Mouse (Mus musculus) heart, embryonic 10.5 days (tissue): Measurements from ENCODE around the gene Trpv5. TPM values are rescaled to one million over a fixed set of nuclear protein-coding genes. Genes with fewer than 3 reads are reported as not detected.

Experiments used
- DNase-seq: peaks from one replicate; pipeline ENCODE4 v3.0.0-alpha.2; 2017; ENCODE audit warnings: low spot score
- H3K27ac ChIP-seq: fragments of 300-500 bp; sonication (generic); 2 replicates; pipeline ENCODE4 v1.5.1; 2016; ENCODE audit warnings: mild to moderate bottlenecking
- H3K27me3 ChIP-seq: fragments of 300-500 bp; sonication (generic); 2 replicates; pipeline ENCODE4 v1.6.1; 2016; ENCODE audit warnings: mild to moderate bottlenecking; ENCODE audit not compliant: poor library complexity, insufficient read depth, severe bottlenecking
- H3K36me3 ChIP-seq: fragments of 300-500 bp; sonication (generic); 2 replicates; pipeline ENCODE4 v1.6.1; 2016; ENCODE audit warnings: mild to moderate bottlenecking, moderate library complexity
- H3K4me1 ChIP-seq: fragments of 300-500 bp; sonication (generic); 2 replicates; pipeline ENCODE4 v1.6.1; 2016; ENCODE audit warnings: mild to moderate bottlenecking
- H3K4me3 ChIP-seq: fragments of 300-500 bp; sonication (generic); 2 replicates; pipeline ENCODE4 v1.5.1; 2016; ENCODE audit warnings: mild to moderate bottlenecking, moderate library complexity
- H3K9me3 ChIP-seq: fragments of 300-500 bp; sonication (generic); 2 replicates; pipeline ENCODE4 v1.6.1; 2016; ENCODE audit warnings: mild to moderate bottlenecking, moderate library complexity
- WGBS: fragments of 180-500 bp; shearing (Covaris S2); methylation state at CpG from one replicate; pipeline ENCODE4 v1.1.7; 2016; 5-methylcytosine and 5-hydroxymethylcytosine counted together
- polyA plus RNA-seq: library from polyadenylated mRNA; unstranded; fragments of >200 nt; fragmentation: Nextera tagmentation; extraction: Ambion mirVana; gene quantifications from 2 replicates; pipeline ENCODE4 v1.2.1, GENCODE M21; 2016

Gene Trpv5
- polyA plus RNA-seq, 1 experiment from 2014 or later = not detected

GRCm38 (mm10) chr6:41676530-41676929 lies 4.0 kb downstream of the Trpv5 start:
- WGBS = 72% methylated on average over 2 of the region's 2 CpGs
- H3K9me3 ChIP-seq = peaks cover 4% of the 10 kb centered on the region; the same call in 1 of the 2 replicates
- H3K36me3 ChIP-seq = no peaks in the 10 kb centered on the region
- H3K4me1 ChIP-seq = no peaks in the 10 kb centered on the region
- DNase-seq = no peak
- H3K27me3 ChIP-seq = no peaks in the 10 kb centered on the region
- no peak overlapping the region for H3K4me3 ChIP-seq
- H3K27ac ChIP-seq = no peak overlapping the region

GRCm38 (mm10) chr6:41662320-41662719 lies 18.2 kb downstream of the Trpv5 start:
- DNase-seq = no peak
- H3K27ac ChIP-seq = no peak overlapping the region
- 31% methylated on average over 2 of the region's 2 CpGs for WGBS

GRCm38 (mm10) chr6:41658487-41658886 lies 22.1 kb downstream of the Trpv5 start:
- H3K4me1 ChIP-seq = no peaks in the 10 kb centered on the region
- no peaks in the 10 kb centered on the region for H3K27me3 ChIP-seq
- DNase-seq = no peak
- no peaks in the 10 kb centered on the region for H3K36me3 ChIP-seq
- H3K9me3 ChIP-seq = no peaks in the 10 kb centered on the region
- H3K4me3 ChIP-seq = no peak overlapping the region
- no peak overlapping the region for H3K27ac ChIP-seq
- WGBS = 48% methylated on average over 1 of the region's 1 CpGs

More at GRCm38 (mm10) chr6:41662320-41662719, 18.2 kb downstream of the Trpv5 start:
- Histone ChIP-seq H3K9me3 (no peaks in the 10 kb centered on the region), H3K36me3 (no peaks in the 10 kb centered on the region), H3K4me1 (no peaks in the 10 kb centered on the region), H3K4me3 (no peak overlapping the region), H3K27me3 (no peaks in the 10 kb centered on the region)

- H3K27ac ChIP-seq = no peak overlapping the region
- no peaks in the 10 kb centered on the region for H3K36me3 ChIP-seq
- no peaks in the 10 kb centered on the region for H3K9me3 ChIP-seq
Measured at GRCm38 (mm10) chr6:41654648-41655047, 25.9 kb downstream of the Trpv5 start.

GRCm38 (mm10) chr6:41653173-41653572 lies 27.4 kb downstream of the Trpv5 start:
- Histone ChIP-seq H3K27me3 (no peaks in the 10 kb centered on the region), H3K36me3 (no peaks in the 10 kb centered on the region), H3K27ac (no peak overlapping the region), H3K9me3 (no peaks in the 10 kb centered on the region), H3K4me1 (no peaks in the 10 kb centered on the region), H3K4me3 (no peak overlapping the region)
- DNase-seq = no peak
- WGBS = 82% methylated on average over 5 of the region's 5 CpGs

More at GRCm38 (mm10) chr6:41654648-41655047, 25.9 kb downstream of the Trpv5 start:
- no peak overlapping the region for H3K4me3 ChIP-seq
- DNase-seq = no peak
- WGBS = 71% methylated on average over 8 of the region's 8 CpGs
- H3K27me3 ChIP-seq = no peaks in the 10 kb centered on the region
- H3K4me1 ChIP-seq = no peaks in the 10 kb centered on the region

- Histone ChIP-seq H3K27me3 (no peaks in the 10 kb centered on the region), H3K27ac (no peak overlapping the region), H3K9me3 (no peaks in the 10 kb centered on the region), H3K36me3 (no peaks in the 10 kb centered on the region), H3K4me3 (no peak overlapping the region), H3K4me1 (no peaks in the 10 kb centered on the region)
- DNase-seq = no peak
Measured at GRCm38 (mm10) chr6:41646672-41647071, 33.9 kb downstream of the Trpv5 start.

DNA sequence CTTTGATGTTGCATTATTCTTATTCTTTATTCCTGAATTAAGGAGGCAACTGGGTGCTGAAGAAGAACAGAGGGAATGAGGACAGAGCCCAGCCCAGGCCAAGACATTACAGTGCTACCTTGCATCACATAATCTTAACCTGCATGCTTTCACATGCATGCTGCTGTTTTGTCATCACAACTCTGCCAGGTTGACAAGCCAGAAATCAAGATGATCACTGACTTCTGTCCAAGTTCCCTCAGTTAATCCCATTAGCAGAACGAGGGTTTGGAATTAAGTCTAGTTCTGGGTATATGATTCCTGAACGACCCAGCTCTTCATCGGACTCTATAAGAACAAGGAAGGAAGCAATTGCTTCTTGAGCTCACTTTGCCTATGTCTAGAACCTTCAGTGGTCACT lies 34.3 kb downstream of the Trpv5 start:
- H3K27ac ChIP-seq = no peak overlapping the region
- H3K27me3 ChIP-seq = no peaks in the 10 kb centered on the region
- no peaks in the 10 kb centered on the region for H3K4me1 ChIP-seq
- no peak overlapping the region for H3K4me3 ChIP-seq
- no peaks in the 10 kb centered on the region for H3K36me3 ChIP-seq
- H3K9me3 ChIP-seq = no peaks in the 10 kb centered on the region
- DNase-seq = no peak
- 73% methylated on average over 3 of the region's 3 CpGs for WGBS

DNA sequence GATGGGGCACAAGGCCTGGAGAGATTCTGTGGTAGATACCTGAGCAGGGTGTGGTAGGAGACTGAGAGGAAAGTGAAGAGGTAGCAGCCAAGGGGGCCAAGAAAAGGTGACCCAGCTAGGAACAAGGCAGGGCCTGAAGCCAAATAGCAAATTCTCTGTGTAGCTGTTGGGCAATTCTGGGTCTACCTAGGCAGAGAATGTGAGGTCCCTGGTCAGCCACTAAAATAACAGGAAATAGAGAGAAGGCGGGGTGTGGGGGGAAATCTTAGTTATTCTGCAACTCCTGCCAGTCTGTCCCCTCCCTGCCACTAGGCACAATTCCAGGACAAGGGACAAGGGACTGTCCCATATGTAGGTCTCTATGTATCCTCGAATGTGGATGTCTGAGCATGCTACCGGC lies 37.3 kb downstream of the Trpv5 start:
- no peak overlapping the region for H3K27ac ChIP-seq
- DNase-seq = no peak
- 79% methylated on average over 3 of the region's 3 CpGs for WGBS
- H3K27me3 ChIP-seq = no peaks in the 10 kb centered on the region
- H3K4me3 ChIP-seq = no peak overlapping the region
- H3K9me3 ChIP-seq = no peaks in the 10 kb centered on the region
- no peaks in the 10 kb centered on the region for H3K36me3 ChIP-seq
- H3K4me1 ChIP-seq = no peaks in the 10 kb centered on the region

- DNase-seq = no peak
- Histone ChIP-seq H3K4me1 (no peaks in the 10 kb centered on the region), H3K9me3 (no peaks in the 10 kb centered on the region), H3K36me3 (no peaks in the 10 kb centered on the region), H3K27ac (no peak overlapping the region), H3K4me3 (no peak overlapping the region), H3K27me3 (no peaks in the 10 kb centered on the region)
- WGBS = 82% methylated on average over 4 of the region's 4 CpGs
Measured at GRCm38 (mm10) chr6:41642765-41643164, 37.8 kb downstream of the Trpv5 start.

DNA sequence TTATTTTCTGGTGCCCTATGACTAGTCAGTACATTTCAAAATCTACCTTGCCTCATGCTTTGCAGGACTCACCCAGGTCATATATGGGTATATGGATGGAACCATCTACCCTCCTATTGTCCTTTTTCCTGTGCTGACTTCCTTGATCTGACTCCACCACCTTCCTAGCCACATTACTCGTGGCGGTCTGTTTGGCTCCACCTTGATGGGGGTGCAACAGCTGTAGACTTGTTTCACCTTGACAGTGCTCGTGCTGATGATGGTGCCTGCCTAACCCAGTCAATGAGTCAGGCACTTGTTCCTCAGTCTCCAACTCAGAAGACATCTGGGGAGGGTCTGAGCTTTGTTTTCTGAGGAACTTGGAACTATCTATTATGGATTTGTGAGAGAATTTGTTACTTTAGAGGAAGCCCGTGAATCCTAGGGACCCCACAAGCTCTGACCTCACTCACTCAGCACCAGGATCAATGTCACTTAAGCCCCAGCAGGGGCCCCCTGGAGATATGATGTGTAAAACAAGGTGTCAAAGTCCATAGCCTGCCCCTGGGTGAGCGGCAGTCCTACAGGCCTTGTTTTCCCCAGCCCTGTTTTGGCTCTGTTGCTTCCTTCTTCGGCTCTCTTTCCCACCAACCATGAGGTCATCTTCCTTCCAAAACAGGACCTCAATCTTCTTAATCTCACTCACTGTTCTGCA lies 39.2 kb downstream of the Trpv5 start:
- Histone ChIP-seq H3K4me3 (no peak overlapping the region), H3K27me3 (no peaks in the 10 kb centered on the region), H3K9me3 (no peaks in the 10 kb centered on the region), H3K36me3 (no peaks in the 10 kb centered on the region), H3K4me1 (no peaks in the 10 kb centered on the region), H3K27ac (no peak overlapping the region)
- no peak for DNase-seq
- 60% methylated on average over 6 of the region's 6 CpGs for WGBS

GRCm38 (mm10) chr6:41640449-41640848 lies 40.1 kb downstream of the Trpv5 start:
- Histone ChIP-seq H3K27ac (no peak overlapping the region), H3K27me3 (peaks cover 4% of the 10 kb centered on the region; the same call in 1 of the 2 replicates), H3K4me3 (no peak overlapping the region), H3K9me3 (no peaks in the 10 kb centered on the region), H3K36me3 (no peaks in the 10 kb centered on the region), H3K4me1 (no peaks in the 10 kb centered on the region)
- no peak for DNase-seq
- 74% methylated on average over 3 of the region's 3 CpGs for WGBS

DNA sequence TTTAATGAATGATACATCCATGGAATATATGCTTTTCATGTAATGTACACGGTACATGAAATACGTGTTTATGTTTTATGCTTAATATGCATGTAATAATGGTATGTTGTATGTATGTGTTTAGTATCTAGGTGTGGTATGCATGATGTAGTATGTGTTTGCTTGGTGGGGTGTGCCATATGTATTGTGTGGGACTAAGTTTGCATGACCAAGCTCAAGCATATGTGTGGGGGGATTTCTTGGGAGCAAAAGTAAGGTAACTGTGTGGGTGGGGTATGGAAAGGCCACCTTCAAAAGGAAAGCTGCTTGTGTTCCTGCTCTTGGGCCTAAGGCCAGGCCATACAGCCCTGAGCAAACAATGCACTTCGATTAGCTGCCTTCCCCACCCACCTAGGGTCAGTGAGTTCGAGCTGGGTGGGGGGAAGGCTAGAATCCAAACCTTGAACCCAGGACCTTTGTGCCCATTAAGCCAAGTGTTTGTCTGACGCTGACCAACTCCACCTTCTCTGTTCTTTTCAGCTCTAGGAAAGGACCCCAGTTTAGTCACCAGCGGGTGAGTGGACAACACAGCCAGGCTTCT lies 42.6 kb downstream of the Trpv5 start:
- DNase-seq = no peak
- no peaks in the 10 kb centered on the region for H3K36me3 ChIP-seq
- H3K27me3 ChIP-seq = peaks cover 4% of the 10 kb centered on the region; the same call in 1 of the 2 replicates
- H3K9me3 ChIP-seq = no peaks in the 10 kb centered on the region
- no peak overlapping the region for H3K4me3 ChIP-seq
- 69% methylated on average over 6 of the region's 6 CpGs for WGBS
- no peak overlapping the region for H3K27ac ChIP-seq
- no peaks in the 10 kb centered on the region for H3K4me1 ChIP-seq

DNA sequence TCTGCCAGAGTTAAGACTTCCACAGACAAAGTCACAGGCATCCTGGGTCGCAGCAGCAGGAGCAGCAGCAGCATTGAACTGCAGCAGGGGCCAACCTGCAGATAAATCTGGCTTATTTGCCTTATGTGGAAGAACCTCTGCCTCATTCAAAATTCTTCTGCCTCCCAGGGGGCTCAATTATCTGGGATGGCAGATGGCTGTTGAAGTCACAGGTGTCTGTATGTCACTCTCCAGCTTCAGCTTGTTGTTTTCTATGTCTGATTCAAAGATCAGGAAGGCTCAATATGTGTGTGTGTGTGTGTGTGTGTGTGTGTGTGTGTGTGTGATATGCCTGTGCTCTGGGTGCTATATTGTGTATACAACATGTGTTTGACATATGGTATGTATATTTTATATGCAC lies 43.2 kb downstream of the Trpv5 start:
- WGBS = 12% methylated on average over 1 of the region's 1 CpGs
- no peaks in the 10 kb centered on the region for H3K4me1 ChIP-seq

More for the DNA sequence above, 43.2 kb downstream of the Trpv5 start:
- Histone ChIP-seq H3K27me3 (peaks cover 4% of the 10 kb centered on the region; the same call in 1 of the 2 replicates), H3K27ac (no peak overlapping the region), H3K4me3 (no peak overlapping the region), H3K9me3 (no peaks in the 10 kb centered on the region), H3K36me3 (no peaks in the 10 kb centered on the region)
- DNase-seq = no peak
